Mouse (Mus musculus) testis, postnatal 14 days (tissue): ENCODE measurements around the gene Pomgnt2.
"Not testable (repeated sequence)": the region's sequence is repeated elsewhere in the genome, so short reads cannot be mapped to it uniquely, and the experiment has no call there.

ENCODE experiments used
- DNase-seq: peaks from one replicate; pipeline ENCODE4 v3.0.0; 2021; ENCODE audit warnings: low spot score

The Pomgnt2 gene

DNA sequence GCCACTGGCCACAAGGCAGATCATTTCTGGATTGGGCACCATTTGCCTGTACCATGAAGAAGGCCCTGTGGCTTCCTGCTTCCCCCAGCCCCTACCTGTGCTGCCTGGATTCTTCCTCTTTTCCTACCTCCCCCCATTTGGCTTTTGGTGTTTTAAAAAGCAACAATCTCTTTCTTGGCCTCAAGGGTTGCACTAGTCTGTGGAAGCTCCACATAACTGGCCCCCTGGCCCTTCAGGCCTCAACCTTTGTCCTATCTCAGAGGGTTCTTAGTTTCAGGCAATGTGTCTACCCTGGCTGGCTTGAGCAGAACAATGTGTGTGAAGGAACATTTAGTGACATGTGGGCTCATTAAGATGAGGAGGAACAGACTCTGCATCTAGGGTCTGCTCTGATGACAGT lies at the start of gene Pomgnt2:
TSS of gene Pomgnt2 (minus strand) at position 101 of the 400 bp plus-strand sequence.
- DNase-seq: no peak

DNA sequence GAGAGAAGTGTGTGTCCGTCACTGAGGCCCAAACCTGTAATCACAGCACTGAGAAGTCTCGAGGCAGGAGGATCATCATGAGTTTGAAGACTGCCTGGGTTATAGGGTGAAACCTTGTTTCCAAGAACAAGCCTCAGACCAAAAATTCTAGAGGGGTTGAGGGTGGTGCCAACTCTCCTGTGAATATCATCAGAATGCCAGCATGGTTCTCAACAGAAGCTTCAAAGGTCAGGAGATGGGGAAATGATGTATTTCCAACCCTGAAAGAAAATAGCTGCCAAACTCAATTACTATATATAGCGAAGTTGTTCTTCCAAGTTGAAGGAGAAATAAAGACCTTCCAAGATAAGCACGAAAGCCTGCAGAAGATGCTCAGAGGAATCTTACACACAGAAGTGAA lies 42.9 kb upstream of the Pomgnt2 start:
- DNase-seq: no peak

DNA sequence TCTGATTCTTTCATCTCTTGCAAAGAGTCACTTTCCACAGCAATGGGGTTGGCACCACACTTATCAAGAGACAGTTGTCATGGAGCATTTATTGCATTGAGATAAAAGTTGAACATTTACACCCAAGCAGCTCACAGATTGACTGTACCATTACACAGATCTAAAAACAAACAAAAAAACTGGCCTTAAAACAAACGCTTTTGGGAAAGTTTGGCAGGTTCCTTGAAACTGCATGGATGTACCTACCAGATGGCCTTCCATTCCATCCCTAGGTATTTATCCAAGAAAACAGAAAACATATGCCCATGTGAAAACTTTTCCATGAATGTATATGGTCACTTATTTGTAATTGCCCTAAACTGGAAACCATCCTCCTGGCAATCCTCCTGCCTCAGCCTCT lies 41.7 kb upstream of the Pomgnt2 start:
- DNase-seq: no peak

DNA sequence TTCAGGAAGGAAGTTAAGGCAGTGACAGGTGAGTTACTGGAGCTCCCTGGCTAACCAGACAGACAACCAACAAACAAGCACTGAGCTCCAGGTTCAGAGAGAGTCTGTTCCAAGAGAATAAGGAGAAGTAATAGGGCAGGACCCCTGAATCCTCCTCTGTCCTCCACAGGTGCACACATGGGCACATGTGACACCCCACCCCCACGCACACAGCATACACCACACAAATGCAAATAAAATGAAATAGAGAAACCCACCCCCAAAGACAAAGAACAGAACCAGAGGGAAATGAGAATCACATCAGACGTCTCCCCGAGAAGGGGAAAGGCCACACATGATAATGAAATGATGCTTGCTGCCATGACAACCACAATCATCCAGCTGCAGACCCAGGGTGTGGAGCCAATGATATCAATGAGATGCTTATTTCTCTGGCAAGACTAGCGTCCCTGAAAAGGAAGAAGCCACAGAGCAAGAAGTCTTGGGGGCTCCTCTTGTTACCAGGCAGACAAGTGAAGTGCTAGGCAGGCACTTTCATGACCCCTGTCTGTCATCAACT lies 39.7 kb upstream of the Pomgnt2 start:
- DNase-seq: no peak

DNA sequence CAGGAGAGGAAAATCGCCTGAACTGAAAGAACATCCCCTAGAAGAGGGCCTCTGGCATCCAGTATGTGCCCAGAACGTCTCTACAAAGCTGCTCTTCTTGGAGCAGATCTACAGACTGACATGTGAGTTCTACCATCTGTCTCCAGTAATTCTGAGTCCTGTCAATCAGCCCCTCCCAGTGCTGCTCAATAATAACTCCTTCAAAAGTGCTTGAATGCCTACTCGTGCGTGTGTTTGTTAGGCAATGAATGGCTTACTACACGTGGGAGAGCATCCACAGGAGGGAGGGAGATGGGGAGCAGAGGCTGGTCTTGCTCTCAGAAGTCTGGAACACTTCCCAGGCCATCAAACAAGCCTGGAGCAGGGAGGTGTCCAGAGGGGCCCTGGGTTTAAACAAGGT lies 38.9 kb upstream of the Pomgnt2 start:
- DNase-seq: no peak

DNA sequence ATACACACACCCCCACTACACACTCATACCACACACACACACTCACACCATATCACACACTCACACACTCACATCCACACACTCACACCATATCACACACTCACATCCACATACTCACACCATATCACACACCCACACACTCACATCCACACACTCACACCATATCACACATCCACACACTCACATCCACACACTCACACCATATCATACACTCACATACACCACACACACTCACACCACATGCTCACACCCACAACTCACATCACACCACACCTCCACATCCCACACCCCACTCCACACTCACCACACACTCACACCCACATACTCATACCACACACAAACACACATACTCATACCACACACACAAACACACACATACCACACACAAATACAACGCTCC lies 38.0 kb upstream of the Pomgnt2 start:
- DNase-seq: no peak

DNA sequence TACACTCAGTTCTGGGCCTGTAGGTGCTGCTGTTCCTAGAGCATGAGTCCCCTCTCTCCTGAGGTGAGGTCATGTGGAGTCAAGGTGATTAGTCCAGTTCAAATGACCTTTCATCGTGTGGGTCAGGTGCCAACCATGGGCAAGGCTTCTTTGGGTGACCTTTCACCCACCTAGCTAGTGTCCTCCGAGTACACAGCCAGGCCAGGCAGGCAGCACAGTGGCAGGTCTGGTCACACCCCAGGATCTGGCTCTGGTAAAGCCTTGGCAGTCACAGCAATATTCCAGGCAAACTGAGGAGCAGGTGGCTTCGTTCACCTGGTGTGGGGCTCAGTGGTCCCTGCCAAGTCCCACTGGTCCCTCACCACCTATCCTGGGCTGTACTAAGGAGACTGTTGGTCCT lies 35.2 kb upstream of the Pomgnt2 start:
- no peak for DNase-seq

DNA sequence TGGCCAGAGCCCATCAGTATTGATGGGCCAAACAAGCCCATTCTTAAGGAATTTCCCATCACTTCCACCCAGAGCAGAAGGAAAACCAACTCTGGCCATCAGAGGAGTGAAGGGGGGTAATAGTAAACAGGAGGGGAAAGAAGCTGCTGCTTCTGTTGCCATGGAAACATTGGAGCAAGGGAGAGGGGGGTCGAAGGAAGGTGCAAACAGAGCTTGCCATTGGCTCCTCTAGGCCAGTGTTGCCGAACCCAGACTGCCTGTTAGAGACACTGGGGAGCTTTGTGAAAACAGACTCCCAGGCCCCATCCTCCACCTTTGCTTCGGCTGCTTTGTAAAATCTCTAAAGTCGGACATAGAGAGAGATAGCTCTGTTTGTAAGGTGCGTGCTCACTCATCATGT lies 33.8 kb upstream of the Pomgnt2 start:
- no peak for DNase-seq

DNA sequence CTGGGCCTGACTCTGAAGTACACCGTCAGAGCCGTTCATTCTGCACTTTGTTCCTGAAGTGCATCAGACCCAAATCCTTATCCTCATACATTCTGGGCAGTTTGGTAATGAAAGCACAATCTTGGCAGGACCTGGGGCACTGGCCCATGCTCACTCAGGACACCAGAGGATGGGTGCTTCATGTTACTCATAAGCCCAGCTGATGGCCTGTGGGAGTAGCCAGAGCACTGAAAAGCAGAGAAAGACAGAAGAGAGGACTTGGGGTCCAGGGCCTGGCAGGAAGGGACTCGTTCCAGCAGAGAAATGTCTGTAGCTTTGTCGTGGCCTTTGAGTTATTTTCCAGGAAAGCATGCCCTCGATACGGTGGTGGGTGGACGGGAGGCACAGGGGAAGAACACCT lies 32.9 kb upstream of the Pomgnt2 start:
- no peak for DNase-seq

DNA sequence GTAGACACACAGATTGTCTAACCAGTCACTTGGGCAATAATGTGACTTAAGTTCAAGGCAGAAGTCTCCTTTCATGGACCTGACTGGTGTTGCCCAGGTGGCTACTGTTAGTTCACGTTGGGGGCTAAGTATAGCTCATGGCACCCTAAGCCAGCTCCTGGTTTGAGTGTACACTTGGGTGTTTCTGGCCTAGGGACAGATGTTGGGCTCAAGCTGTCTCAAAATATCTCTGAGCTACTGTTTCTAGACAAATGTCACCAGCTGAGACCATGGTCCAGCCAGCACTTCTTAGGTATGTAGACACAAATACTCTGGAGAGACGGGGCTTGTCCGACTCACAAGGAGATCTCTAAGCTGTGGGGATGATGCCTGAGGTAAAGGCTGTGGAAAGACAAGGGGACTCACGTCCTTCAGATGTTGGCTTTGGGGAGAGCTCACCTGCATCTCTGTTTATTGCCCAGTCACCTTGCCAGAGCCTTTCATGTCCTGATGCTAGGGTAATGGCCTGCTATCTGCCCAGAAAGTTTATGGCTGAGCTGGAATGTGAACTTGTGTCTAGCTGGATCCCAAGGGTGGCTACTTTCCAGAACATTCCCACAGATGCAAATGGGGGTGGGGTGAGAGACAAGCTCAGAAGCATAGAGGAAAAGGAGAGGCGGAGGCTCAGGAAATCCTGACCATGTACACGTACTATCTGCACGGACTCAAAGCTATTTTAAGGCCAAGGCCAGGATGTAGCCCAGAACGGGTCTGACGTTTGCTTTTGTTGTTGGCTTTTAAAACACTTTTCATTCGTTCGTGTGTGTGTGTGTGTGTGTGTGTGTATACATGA lies 31.2 kb upstream of the Pomgnt2 start:
- DNase-seq: no peak

DNA sequence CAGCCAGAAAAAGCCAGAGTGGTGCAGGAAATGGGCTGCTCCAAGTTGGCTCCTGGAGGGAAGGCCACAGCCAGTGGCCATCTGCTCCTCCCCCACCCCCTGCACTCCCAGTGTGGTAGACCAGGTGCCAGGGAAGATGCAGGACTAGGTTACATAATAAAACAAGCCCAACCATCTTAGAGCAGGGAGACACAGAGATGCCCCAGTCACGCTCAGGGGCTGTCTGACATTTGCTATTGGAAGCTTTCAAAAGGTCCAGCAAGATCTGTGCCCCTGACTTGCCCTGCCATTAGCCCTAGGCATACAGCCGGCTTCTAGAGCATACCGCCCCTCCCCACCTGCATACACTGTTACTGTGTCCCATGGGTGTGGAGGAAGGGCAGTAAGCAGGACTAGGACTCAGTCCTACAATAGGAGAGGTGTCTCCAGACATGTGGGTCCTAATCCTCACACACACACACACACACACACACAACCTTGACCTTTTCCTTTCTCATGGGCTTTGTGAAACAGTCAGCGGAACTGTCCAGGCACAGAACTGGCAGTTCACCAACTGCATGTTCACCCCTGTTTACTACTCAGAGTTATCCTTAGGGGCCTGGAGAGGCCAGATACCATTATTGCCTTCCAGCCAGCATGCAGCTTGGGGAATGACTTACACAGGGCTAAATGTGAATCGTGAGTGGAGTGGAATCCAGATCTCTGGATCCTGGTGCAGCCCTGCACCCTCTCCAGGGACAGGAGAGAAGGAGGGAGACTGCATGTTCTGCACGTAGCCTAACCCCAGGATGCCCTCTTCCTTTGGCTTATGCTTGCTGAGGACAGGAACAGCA lies 30.4 kb upstream of the Pomgnt2 start:
- DNase-seq: peak; percentile 36

DNA sequence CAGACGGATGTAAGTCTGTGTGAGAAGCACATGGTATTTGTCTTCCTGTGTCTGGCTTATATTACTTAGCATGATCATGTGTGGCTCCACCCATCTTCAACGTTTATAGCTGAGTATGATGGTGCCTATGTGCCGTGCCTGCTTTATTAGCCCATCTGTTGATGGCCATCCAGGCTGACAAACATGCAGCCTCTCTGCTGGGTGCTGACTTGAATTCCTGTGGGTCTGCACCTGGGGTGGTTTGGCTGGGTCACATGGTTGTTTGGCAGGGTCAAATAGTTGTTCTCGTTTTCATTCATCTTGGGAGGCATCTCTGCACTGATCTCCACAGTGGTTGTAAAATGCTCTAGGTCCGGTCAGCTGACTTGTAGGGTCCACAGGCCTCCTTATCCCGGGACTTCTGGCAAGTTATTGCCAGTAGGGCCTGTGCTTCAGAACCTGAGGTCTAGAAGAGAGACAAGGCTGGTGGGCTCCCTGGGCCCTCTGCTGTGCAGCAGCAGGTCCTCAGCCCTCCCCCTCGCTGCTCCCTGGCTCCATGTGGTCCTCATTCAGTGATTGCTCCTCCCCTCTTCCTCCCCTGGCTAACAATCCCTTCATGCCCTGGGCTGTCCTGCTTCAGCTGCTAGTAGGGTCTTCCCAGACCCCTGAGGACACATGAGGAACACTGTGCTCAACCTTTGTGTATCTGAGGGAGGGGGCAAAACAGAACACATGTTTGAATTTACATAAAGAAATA lies 29.1 kb upstream of the Pomgnt2 start:
- no peak for DNase-seq

DNA sequence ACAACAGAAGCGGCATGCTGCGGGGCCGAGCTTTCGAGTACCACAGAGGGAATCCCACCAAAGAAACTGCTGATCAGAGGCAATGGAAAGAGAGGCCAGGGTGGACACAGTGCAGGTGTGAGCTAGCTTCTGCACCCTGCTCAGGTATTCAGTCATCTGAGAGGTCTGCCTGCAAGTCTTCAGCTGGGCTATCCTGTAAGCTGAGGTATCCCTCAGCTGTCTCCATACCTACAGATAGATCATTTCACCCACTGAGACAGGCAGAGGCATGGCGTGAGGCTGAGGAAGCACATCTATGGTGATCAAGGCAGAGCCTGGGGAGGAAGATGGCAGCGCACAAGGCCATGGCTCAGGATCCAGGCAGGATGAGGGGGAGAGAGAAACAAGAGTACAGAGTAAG lies 27.5 kb upstream of the Pomgnt2 start:
- DNase-seq: no peak

DNA sequence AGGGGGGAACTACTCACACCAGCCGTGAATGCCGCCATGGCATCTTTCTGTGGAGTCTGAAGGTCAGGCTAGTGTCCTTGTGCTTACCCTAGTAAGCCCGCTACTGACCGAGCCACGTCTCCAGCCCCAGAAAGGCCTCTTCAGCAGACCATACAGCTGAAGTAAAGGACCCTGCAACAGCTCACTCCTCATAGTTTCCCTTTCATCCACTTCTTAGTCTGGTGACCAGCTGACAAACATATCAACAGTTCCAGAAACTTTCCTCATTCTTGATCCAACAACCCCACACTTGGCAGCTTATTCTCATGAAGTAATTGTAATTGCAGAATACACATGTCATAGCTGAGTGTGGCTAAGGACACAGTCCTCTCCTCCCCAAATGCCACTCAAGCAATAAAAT lies 27.0 kb upstream of the Pomgnt2 start:
- no peak for DNase-seq

DNA sequence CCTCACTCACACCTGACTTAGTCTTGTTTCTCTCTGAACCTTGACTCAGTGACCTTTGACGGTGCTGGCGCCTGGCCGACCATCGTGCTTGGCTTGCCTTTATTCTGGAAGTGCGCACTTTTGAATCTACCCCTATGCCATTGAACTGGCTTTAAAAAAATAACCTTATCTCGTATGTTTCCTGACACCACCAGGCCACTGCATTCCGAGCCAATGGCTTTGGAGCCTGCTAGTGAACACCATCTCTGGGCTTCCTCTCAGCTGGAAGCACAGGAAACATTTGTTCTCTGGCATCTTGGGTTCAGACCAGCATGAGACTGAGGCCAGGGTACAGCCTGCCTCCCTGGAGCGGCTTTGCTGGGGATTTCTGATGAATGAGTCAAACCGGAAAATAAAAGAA lies 25.9 kb upstream of the Pomgnt2 start:
- peak; percentile 51 for DNase-seq

DNA sequence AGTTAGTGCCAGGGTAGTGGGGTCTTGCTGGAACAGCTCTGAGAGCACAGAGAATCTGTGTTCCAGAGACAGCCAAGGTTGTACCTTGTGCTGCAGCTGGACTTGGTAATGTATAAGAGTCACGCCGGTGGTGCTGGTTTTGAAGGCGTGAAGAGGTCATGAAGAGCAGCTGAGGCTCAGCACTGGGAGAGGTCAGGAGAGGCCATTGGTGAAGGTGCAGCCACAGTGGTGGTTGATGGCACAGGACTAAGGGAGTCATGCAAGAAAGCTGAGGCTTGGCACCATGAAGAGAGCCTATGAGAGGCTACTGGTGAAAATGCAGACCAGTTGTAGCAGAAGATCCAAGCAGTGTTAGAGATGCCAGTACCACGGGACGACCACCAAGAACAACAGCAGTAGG lies 24.7 kb upstream of the Pomgnt2 start:
- DNase-seq: no peak

DNA sequence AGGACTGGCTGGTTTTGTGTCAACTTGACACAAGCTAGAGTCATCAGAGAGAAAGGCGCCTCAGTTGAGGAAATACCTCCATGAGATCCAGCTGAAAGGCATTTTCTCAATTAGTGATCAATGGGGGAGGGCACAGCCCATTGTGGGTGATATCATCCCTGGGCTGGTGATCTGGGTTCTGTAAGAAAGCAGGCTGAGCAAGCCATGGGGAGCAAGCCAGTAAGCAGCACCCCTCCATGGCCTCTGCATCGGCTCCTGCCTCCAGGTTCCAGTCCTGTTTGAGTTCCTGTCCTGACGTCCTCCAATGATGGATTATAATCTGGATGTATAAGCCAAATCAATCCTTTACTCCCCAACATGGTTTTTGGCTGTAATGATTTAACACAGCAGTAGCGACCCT lies 24.3 kb upstream of the Pomgnt2 start:
- not testable (repeated sequence) for DNase-seq

DNA sequence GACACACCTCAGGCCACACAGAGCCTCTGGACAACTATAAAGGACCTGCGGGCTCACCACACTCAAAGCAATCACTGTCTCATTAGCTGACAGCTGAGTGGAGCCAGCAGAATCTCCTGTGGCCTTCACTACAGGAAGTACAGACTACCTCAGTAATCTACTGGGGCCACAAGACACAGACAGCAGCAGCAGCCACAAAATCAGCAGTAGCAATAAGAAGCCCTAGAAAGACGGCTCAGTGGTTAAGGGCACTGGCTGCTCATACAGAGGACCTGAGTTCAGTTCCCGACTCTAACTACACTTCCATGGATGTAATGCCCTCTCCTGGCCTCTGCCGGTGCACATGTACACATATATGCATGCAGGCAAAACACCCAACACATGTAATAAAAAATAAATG lies 23.4 kb upstream of the Pomgnt2 start:
- no peak for DNase-seq

DNA sequence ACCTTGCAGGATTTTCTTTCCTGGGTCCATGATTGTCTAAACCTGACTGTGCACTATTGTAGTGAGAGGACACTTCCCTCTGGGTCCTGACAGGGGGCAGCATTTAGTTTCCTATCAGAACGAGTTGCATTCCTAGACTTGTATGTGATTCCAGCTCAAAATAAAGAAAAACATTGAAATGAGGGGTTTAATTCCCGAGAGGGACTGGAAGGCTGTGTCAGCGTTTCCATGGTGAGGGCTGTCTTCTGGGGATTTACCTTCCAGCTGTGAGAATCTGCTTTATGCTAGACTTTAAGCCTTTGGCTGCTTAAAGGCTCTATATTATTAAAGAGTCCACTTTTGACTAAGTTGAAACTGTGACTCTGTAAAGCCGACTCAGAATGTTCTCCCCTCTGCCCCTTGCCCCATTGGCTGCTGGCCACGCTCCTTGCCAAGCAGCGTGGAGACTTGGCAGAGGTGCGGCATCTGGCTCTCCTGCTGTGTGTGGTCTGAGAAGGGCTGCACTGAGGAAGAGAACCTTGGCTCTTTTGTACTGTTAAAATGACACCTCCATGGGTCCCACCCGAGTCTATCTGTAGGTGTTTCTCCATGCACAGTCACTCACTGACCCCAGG lies 22.0 kb upstream of the Pomgnt2 start:
- no peak for DNase-seq

DNA sequence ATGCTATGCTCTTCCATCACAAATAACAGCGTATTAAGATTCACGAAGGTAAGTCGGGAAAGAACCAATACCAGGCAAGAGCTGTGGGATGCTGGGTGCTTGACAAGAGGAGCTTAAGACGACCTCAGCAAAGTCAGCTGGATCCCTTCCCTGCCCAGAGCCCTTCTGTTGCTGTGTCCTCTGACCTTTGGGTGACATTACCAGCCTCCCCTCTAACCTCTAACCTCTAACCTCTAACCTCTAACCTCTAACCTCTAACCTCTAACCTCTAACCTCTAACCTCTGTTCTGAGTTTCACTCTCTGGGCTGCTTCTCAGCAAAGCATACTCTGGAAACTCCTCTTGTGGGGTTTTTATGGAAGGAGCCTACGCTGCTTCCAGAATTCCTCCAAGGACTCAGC lies 21.2 kb upstream of the Pomgnt2 start:
- DNase-seq: no peak

DNA sequence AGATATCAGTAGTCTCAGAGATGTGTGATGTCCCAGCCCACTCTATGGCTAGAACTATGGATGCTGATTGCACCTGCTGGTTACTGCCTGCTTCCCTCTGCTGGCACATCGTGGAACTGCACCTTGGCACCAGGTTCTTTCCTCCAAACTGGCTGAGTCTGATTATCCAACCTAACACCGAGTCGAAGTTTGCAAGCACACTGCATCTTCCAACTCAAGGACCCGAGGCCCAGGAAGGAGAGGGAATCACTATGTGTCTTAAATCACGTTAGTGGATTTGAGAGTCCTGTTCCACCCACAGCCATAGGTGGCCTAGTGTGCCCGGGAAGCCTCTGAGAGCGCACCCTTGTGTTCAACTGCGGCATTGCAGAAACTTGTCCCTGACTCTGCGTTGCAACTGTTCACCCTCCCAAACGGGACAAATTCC lies 17.3 kb upstream of the Pomgnt2 start:
- peak; percentile 80 for DNase-seq

DNA sequence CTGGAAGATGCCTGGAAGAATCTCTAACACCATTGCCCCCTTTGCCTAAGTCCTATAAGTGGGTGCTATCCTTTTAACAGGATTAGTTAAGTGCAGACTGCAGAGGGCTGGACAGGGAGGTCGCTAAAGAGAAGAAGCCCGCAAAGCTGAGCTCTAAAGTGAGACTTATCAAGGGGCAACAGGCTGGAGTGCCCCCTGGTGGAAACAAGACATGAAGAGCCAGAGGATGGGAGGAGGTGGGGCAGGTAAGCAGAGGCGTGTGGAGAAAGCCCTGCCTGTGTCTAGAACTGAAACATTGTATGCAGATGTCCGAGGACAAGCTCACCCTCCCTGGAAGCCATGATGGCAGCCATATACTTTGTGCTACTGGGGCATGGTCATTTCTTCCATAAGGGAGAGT lies 16.7 kb upstream of the Pomgnt2 start:
- DNase-seq: peak; percentile 29
